Mouse (Mus musculus) intestine, postnatal 0 days (tissue): ENCODE data around the gene Cd209f. TPM values are rescaled to one million over a fixed set of nuclear protein-coding genes. Genes with fewer than 3 reads are reported as not detected.
"Not testable (repeated sequence)": the region's sequence is repeated elsewhere in the genome, so short reads cannot be mapped to it uniquely, and the experiment has no call there.

ENCODE experiments used
- ATAC-seq: fragments of 200-750 bp; cut with Nextera tagmentation; 2 replicates; pipeline ENCODE4 v1.8.0; 2017; ENCODE audit warnings: mild to moderate bottlenecking, moderate TSS enrichment, moderate library complexity
- H3K27ac ChIP-seq: fragments of 300-500 bp; sonication (generic); 2 replicates; pipeline ENCODE4 v1.5.1; 2014; ENCODE audit warnings: mild to moderate bottlenecking, low read depth, low read length, moderate library complexity
- H3K27me3 ChIP-seq: fragments of 300-500 bp; sonication (generic); replicated peaks from 2 replicates; pipeline ENCODE4 v1.6.1; 2014; ENCODE audit warnings: low read length, mixed read lengths; ENCODE audit not compliant: control insufficient read depth, insufficient read depth
- H3K36me3 ChIP-seq: fragments of 300-500 bp; sonication (generic); 2 replicates; pipeline ENCODE4 v1.6.1; 2014; ENCODE audit warnings: mild to moderate bottlenecking, moderate library complexity; ENCODE audit not compliant: control insufficient read depth, insufficient read depth
- H3K4me1 ChIP-seq: fragments of 300-500 bp; sonication (generic); replicated peaks from 2 replicates; pipeline ENCODE4 v1.6.1; 2014; ENCODE audit warnings: antibody characterized with exemption, low read length, mixed read lengths; ENCODE audit not compliant: control insufficient read depth, insufficient read depth
- H3K4me2 ChIP-seq: fragments of 300-500 bp; sonication (generic); replicated peaks from 2 replicates; pipeline ENCODE4 v1.6.1; 2014; ENCODE audit warnings: low read depth, mild to moderate bottlenecking, moderate library complexity
- H3K4me3 ChIP-seq: fragments of 300-500 bp; sonication (generic); 2 replicates; pipeline ENCODE4 v1.5.1; 2014; ENCODE audit warnings: low read depth, low read length
- H3K9ac ChIP-seq: fragments of 300-500 bp; sonication (generic); 2 replicates; pipeline ENCODE4 v1.6.1; 2014; ENCODE audit warnings: mild to moderate bottlenecking, low read depth, low read length
- H3K9me3 ChIP-seq: fragments of 300-500 bp; sonication (generic); 2 replicates; pipeline ENCODE4 v1.6.1; 2016; ENCODE audit warnings: mixed run types; ENCODE audit not compliant: control insufficient read depth
- CTCF ChIP-seq: sonication (generic); IDR thresholded peaks from 2 replicates; pipeline ENCODE4 v1.5.1; 2016; ENCODE audit warnings: low read depth, mild to moderate bottlenecking, control low read depth, antibody characterized with exemption, moderate library complexity
- WGBS: fragments of 180-500 bp; shearing (Covaris S2); extraction: QIAGEN DNeasy Blood & Tissue Kit; methylation state at CpG from one replicate; pipeline ENCODE4 v1.1.7; 2014; 5-methylcytosine and 5-hydroxymethylcytosine counted together
- polyA plus RNA-seq: library from polyadenylated mRNA; unstranded; fragments of >200 nt; fragmentation: Nextera tagmentation; extraction: Ambion mirVana; gene quantifications from 2 replicates; pipeline ENCODE4 v1.2.1, GENCODE M21; 2015

Gene Cd209f
- polyA plus RNA-seq = 0.33 TPM in 1 of 2 replicates, not detected in the other

- H3K36me3 ChIP-seq, H3K9me3 ChIP-seq, H3K4me1 ChIP-seq, H3K4me2 ChIP-seq, H3K27me3 ChIP-seq, ATAC-seq, H3K4me3 ChIP-seq, H3K27ac ChIP-seq, H3K9ac ChIP-seq: not testable (repeated sequence)
- 88% methylated on average over 1 of the region's 2 CpGs for WGBS
Measured at GRCm38 (mm10) chr8:4105735-4106134, at the start of gene Cd209f. Cd209f (minus strand) TSS chr8:4105835.

GRCm38 (mm10) chr8:4154878-4155277 lies 49.2 kb upstream of the Cd209f start:
- H3K4me1 ChIP-seq = no peaks in the 10 kb centered on the region
- H3K4me3 ChIP-seq = no peak overlapping the region
- ATAC-seq = no peak
- H3K9ac ChIP-seq = no peak overlapping the region
- H3K9me3 ChIP-seq = peaks cover 10% of the 10 kb centered on the region; the same call in 1 of the 2 replicates
- H3K36me3 ChIP-seq = no peaks in the 10 kb centered on the region
- H3K27me3 ChIP-seq = peaks cover 12% of the 10 kb centered on the region
- H3K4me2 ChIP-seq = no peak overlapping the region
- H3K27ac ChIP-seq = no peak overlapping the region
- TF ChIP-seq CTCF = no peak

GRCm38 (mm10) chr8:4147272-4147671 lies 41.6 kb upstream of the Cd209f start:
- no peak for TF ChIP-seq CTCF
- Histone ChIP-seq H3K9me3 (peaks cover 10% of the 10 kb centered on the region; the same call in 1 of the 2 replicates), H3K9ac (no peak overlapping the region), H3K36me3 (no peaks in the 10 kb centered on the region), H3K4me2 (no peak overlapping the region), H3K4me3 (no peak overlapping the region), H3K27ac (no peak overlapping the region), H3K4me1 (no peaks in the 10 kb centered on the region), H3K27me3 (peaks cover 5% of the 10 kb centered on the region; the same call in 1 of the 2 replicates)
- ATAC-seq = no peak
- 63% methylated on average over 1 of the region's 1 CpGs for WGBS

- Histone ChIP-seq H3K9me3 (no peaks in the 10 kb centered on the region), H3K27ac (no peak overlapping the region), H3K9ac (no peak overlapping the region), H3K36me3 (no peaks in the 10 kb centered on the region), H3K27me3 (no peaks in the 10 kb centered on the region; the same call in 1 of the 2 replicates), H3K4me1 (no peaks in the 10 kb centered on the region), H3K4me2 (no peak overlapping the region), H3K4me3 (no peak overlapping the region)
- WGBS = 61% methylated on average over 3 of the region's 3 CpGs
- ATAC-seq = no peak
- peak; percentile 40 for TF ChIP-seq CTCF
Measured at GRCm38 (mm10) chr8:4141721-4142120, 36.1 kb upstream of the Cd209f start.

GRCm38 (mm10) chr8:4139660-4140646 lies 34.3 kb upstream of the Cd209f start:
- no peaks in the 10 kb centered on the region; the same call in 1 of the 2 replicates for H3K27me3 ChIP-seq
- no peaks in the 10 kb centered on the region for H3K36me3 ChIP-seq
- no peak overlapping the region for H3K4me2 ChIP-seq
- peak; percentile 56; the same call in 1 of the 2 replicates for ATAC-seq
- H3K9me3 ChIP-seq = no peaks in the 10 kb centered on the region
- H3K4me3 ChIP-seq = no peak overlapping the region
- peak; percentile 88 for TF ChIP-seq CTCF
- no peaks in the 10 kb centered on the region for H3K4me1 ChIP-seq
- WGBS = 13% methylated on average over 12 of the region's 12 CpGs
- H3K27ac ChIP-seq = no peak overlapping the region
- no peak overlapping the region for H3K9ac ChIP-seq

GRCm38 (mm10) chr8:4133798-4134197 lies 28.2 kb upstream of the Cd209f start, which contains the start of gene Cd209g:
Cd209g (plus strand) TSS chr8:4134098.
- TF ChIP-seq CTCF = no peak

GRCm38 (mm10) chr8:4088514-4088913 lies 17.1 kb downstream of the Cd209f start:
- 88% methylated on average over 3 of the region's 3 CpGs for WGBS
- not testable (repeated sequence) for H3K9me3 ChIP-seq, H3K4me2 ChIP-seq, H3K36me3 ChIP-seq, H3K9ac ChIP-seq, H3K27me3 ChIP-seq, H3K4me1 ChIP-seq, H3K27ac ChIP-seq, H3K4me3 ChIP-seq, ATAC-seq

More at GRCm38 (mm10) chr8:4133798-4134197, 28.2 kb upstream of the Cd209f start, which contains the start of gene Cd209g:
- H3K4me2 ChIP-seq = no peak within 1 kb of the TSS
- H3K4me3 ChIP-seq = no peak within 1 kb of the TSS
- H3K9ac ChIP-seq = no peak within 1 kb of the TSS
- no peaks in the 10 kb centered on the region; the same call in 1 of the 2 replicates for H3K27me3 ChIP-seq
- no peaks in the 10 kb centered on the region for H3K36me3 ChIP-seq
- no peak within 1 kb of the TSS for H3K27ac ChIP-seq
- WGBS = 90% methylated on average over 10 of the region's 10 CpGs
- no peaks in the 10 kb centered on the region for H3K9me3 ChIP-seq
- no peaks in the 10 kb centered on the region for H3K4me1 ChIP-seq
- ATAC-seq = no peak

GRCm38 (mm10) chr8:4087180-4087722 lies 18.4 kb downstream of the Cd209f start:
- H3K4me1 ChIP-seq, H3K4me3 ChIP-seq, H3K9ac ChIP-seq, H3K27me3 ChIP-seq, H3K9me3 ChIP-seq, ATAC-seq, H3K4me2 ChIP-seq, H3K27ac ChIP-seq, H3K36me3 ChIP-seq: not testable (repeated sequence)
- WGBS = 43% methylated on average over 32 of the region's 33 CpGs
